ENCODE assay signal across 9 mouse cellular contexts in the genomic region with DNA sequence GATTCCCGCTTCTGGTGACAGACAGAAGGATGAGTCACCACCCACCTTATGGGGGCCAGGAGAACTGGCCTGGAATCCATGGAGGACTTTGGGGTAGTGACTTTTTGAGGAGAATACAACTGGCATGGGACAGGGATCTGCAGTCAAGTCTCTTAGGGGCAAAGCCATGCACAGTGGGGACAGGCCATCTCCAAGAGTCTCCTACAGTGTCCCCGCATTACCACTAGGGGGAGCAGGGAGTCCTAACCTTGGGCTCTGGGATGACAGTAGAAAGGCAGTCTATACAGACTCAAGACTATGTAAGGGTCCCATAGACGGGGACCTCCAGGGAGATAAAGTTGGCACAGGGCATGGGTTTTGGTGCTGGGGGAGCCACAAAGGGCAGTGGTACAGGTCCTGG. TPM values are rescaled to one million over a fixed set of nuclear protein-coding genes. Genes with fewer than 3 reads are reported as not detected.
DNase-seq lines count a peak whose midpoint lies in the region; ATAC-seq and TF ChIP-seq lines count a peak whose summit lies in the region.
"Had no signal": no experiment of that assay in that cellular context is flagged by ENCODE, and none has a peak within 500 bp of the region (broad histone marks: within the 10 kb centered on the region; RNA-seq: fewer than 3 reads in every experiment).

No protein-coding gene starts in this region.

- no peaks in the 10 kb centered on the region for H3K4me1 ChIP-seq in MEL (ENCODE audit: control insufficient read depth in 1 of 2, insufficient read depth in 2 of 2, low read length in 2 of 2)
- no peaks in the 10 kb centered on the region for H3K4me1 ChIP-seq in lung, postnatal 0 days (ENCODE audit: insufficient read depth, low read depth, low read length)

- H3K36me3 ChIP-seq in MEL (ENCODE audit: control insufficient read depth in 1 of 2, insufficient read depth in 2 of 2, low read length in 2 of 2) = no peaks in the 10 kb centered on the region
- H3K36me3 ChIP-seq in lung, postnatal 0 days (ENCODE audit: insufficient read depth, low read length) = no peaks in the 10 kb centered on the region
- H3K36me3 ChIP-seq: limb, embryonic 13.5 days had no signal

- peak; percentile 90 to 98 (median 90) for TF ChIP-seq CTCF in MEL (IDR thresholded peaks at IDR 0.05 in 2 of 3, conservative IDR thresholded peaks at IDR 0.05 in 1 of 3; ENCODE audit: control insufficient read depth in 1 of 3, insufficient read depth in 1 of 3, low read depth in 2 of 3, low read length in 3 of 3, poor library complexity in 1 of 3, severe bottlenecking in 1 of 3)
- TF ChIP-seq CTCF in lung, postnatal 0 days (IDR thresholded peaks at IDR 0.05) = peak; percentile 91

- TF ChIP-seq POLR2A in MEL (IDR thresholded peaks at IDR 0.05; ENCODE audit: control insufficient read depth in 1 of 2, insufficient read depth in 1 of 2, low read depth in 1 of 2, low read length in 2 of 2, poor library complexity in 1 of 2) = no peak

- no peak overlapping the region for H3K4me2 ChIP-seq in lung, postnatal 0 days (replicated peaks; ENCODE audit: low read depth, low read length)
- H3K4me2 ChIP-seq: limb, embryonic 13.5 days had no signal

- peak; percentile 77 for TF ChIP-seq RAD21 in MEL (IDR thresholded peaks at IDR 0.05; ENCODE audit: low read depth, low read length)

- peak; percentile 84 for ATAC-seq in erythroblast, adult 5-6 weeks (replicated peaks; ENCODE audit: low FRiP score, poor library complexity, severe bottlenecking)
- ATAC-seq in lung, postnatal 0 days = peak; percentile 73

- H3K27me3 ChIP-seq in MEL (ENCODE audit: control insufficient read depth in 1 of 2, insufficient read depth in 2 of 2, low read length in 2 of 2) = no peaks in the 10 kb centered on the region; a peak in 1 of 4 replicates
- H3K27me3 ChIP-seq in lung, postnatal 0 days (replicated peaks; ENCODE audit: insufficient read depth, low read length) = peaks cover 26% of the 10 kb centered on the region; the same call in 1 of the 2 replicates

- H3K9me3 ChIP-seq in MEL (replicated peaks; ENCODE audit: insufficient read depth, low read length) = no peaks in the 10 kb centered on the region
- no peaks in the 10 kb centered on the region for H3K9me3 ChIP-seq in lung, postnatal 0 days (ENCODE audit: low read length)
- H3K9me3 ChIP-seq: limb, embryonic 13.5 days had no signal

- intact Hi-C loops in heart, postnatal 10 days (cut with DNase I) = loop anchor here (2.0 to 5.0 kb wide), 2 partner anchors 34 to 135 kb away; no protein-coding TSS in a partner anchor

- H3K9ac ChIP-seq in MEL (ENCODE audit: control insufficient read depth, low read depth, low read length, poor library complexity, severe bottlenecking) = no peak overlapping the region
- no peak overlapping the region for H3K9ac ChIP-seq in lung, postnatal 0 days (replicated peaks; ENCODE audit: low read depth)
- H3K9ac ChIP-seq: limb, embryonic 13.5 days had no signal

- peak; percentile 79 for DNase-seq in MEL (ENCODE audit: low read depth, low spot score)
- peak; percentile 77 for DNase-seq in brain, adult 2 months (ENCODE audit: low read depth, low spot score)
- peak; percentile 76 to 85 for DNase-seq in heart, postnatal 10 days
- peak; percentile 61 to 79 for DNase-seq in kidney, postnatal 36 days
- peak; percentile 85 for DNase-seq in lung, postnatal 0 days (ENCODE audit: low spot score)
- DNase-seq in retina, adult 2 months (ENCODE audit: low read depth, low spot score) = peak; percentile 41
- peak; percentile 46 to 50 for DNase-seq in urinary bladder, postnatal 36 days (ENCODE audit: low spot score in 2 of 2)

- no peak overlapping the region for H3K4me3 ChIP-seq in MEL (ENCODE audit: control insufficient read depth in 1 of 2, insufficient read depth in 1 of 2, low read depth in 2 of 2, low read length in 2 of 2)
- no peak overlapping the region for H3K4me3 ChIP-seq in lung, postnatal 0 days (ENCODE audit: low read depth, low read length)
- H3K4me3 ChIP-seq: limb, embryonic 13.5 days had no signal

- 31% methylated on average over 3 of the region's 3 CpGs for WGBS in lung, postnatal 0 days

- no peaks in the 10 kb centered on the region for H3K79me2 ChIP-seq in MEL (ENCODE audit: control insufficient read depth, insufficient read depth, low read length, poor library complexity)

- no peak for TF ChIP-seq EP300 in MEL (IDR thresholded peaks at IDR 0.05; ENCODE audit: low read depth in 1 of 2, low read length in 2 of 2)
- no peak for TF ChIP-seq EP300 in lung, postnatal 0 days (IDR thresholded peaks at IDR 0.05)

- H3K27ac ChIP-seq in MEL (ENCODE audit: control insufficient read depth, low read depth, low read length) = no peak overlapping the region
- H3K27ac ChIP-seq in lung, postnatal 0 days (ENCODE audit: low read length) = no peak overlapping the region
- H3K27ac ChIP-seq: limb, embryonic 13.5 days had no signal

TF ChIP-seq in MEL, 35 proteins besides CTCF, POLR2A, EP300 and RAD21:
- peak; percentile 88 for TF ChIP-seq SMC3 (IDR thresholded peaks at IDR 0.05; ENCODE audit: low read depth, low read length)
- TF ChIP-seq ZC3H11A (IDR thresholded peaks at IDR 0.05; ENCODE audit: low read depth, low read length) = peak; percentile 62; the same call in 1 of the 2 replicates
- no peak for TF ChIP-seq GATA1 (IDR thresholded peaks at IDR 0.05; ENCODE audit: low read depth, low read length)
TF ChIP-seq in MEL: peak in this region for 2.

RNA-seq across cellular contexts. Expression of a gene that starts 3.9 kb away (rescaled TPM):
- not detected in 2 replicates for total RNA-seq in MEL (2012; rRNA removed)
- not detected for polyA plus RNA-seq in MEL (2012; ENCODE audit: insufficient read depth in 1 of 2, insufficient read length in 2 of 2, low read depth in 1 of 2, low replicate concordance in 2 of 2, missing spikeins in 1 of 2)
- not detected in 2 replicates for total RNA-seq in erythroblast, adult 5-6 weeks (2015; ENCODE audit: low replicate concordance)
- total RNA-seq in erythroblast, adult 5-6 weeks (2017; ENCODE audit: low replicate concordance) = 0.51 and 0.56 TPM in 2 replicates
- 10 to 100 TPM; 42.8 to 60.1 TPM for total RNA-seq in heart, postnatal 10 days (2021)
- polyA plus RNA-seq in lung, postnatal 0 days (2015; fragmentation: Nextera tagmentation; extraction: Ambion mirVana) = 0.62 and 0.87 TPM in 2 replicates

RNA-seq across cellular contexts. Expression of a gene that starts 19.3 kb away (rescaled TPM):
- 4.6 and 5.5 TPM in 2 replicates for total RNA-seq in MEL (2012; rRNA removed)
- 1 to 10 TPM in 1 of 2 experiments, not detected in 1; 9.1 TPM for polyA plus RNA-seq in MEL (2012; ENCODE audit: insufficient read depth in 1 of 2, insufficient read length in 2 of 2, low read depth in 1 of 2, low replicate concordance in 2 of 2, missing spikeins in 1 of 2)
- 0.42 and 2.7 TPM in 2 replicates for total RNA-seq in erythroblast, adult 5-6 weeks (2015; ENCODE audit: low replicate concordance)
- 0.70 TPM in 1 of 2 replicates, not detected in the other for total RNA-seq in erythroblast, adult 5-6 weeks (2017; ENCODE audit: low replicate concordance)
- total RNA-seq in heart, postnatal 10 days (2021) = under 1 TPM; 0.32 to 0.45 TPM
- 0.47 and 0.71 TPM in 2 replicates for polyA plus RNA-seq in lung, postnatal 0 days (2015; fragmentation: Nextera tagmentation; extraction: Ambion mirVana)

RNA-seq across cellular contexts. Expression of a gene that starts 25.0 kb away (rescaled TPM):
- total RNA-seq in MEL (2012; rRNA removed) = 1.7 and 2.0 TPM in 2 replicates
- polyA plus RNA-seq in MEL (2012; ENCODE audit: insufficient read depth in 1 of 2, insufficient read length in 2 of 2, low read depth in 1 of 2, low replicate concordance in 2 of 2, missing spikeins in 1 of 2) = 1 to 10 TPM in 1 of 2 experiments, not detected in 1; 2.1 TPM
- total RNA-seq in erythroblast, adult 5-6 weeks (2015; ENCODE audit: low replicate concordance) = not detected in 2 replicates
- 0.14 and 0.26 TPM in 2 replicates for total RNA-seq in erythroblast, adult 5-6 weeks (2017; ENCODE audit: low replicate concordance)
- total RNA-seq in heart, postnatal 10 days (2021) = under 1 TPM in 1 of 2 experiments, not detected in 1; 0.10 TPM
- polyA plus RNA-seq in lung, postnatal 0 days (2015; fragmentation: Nextera tagmentation; extraction: Ambion mirVana) = not detected in 2 replicates

RNA-seq across cellular contexts. Expression of a gene that starts 48.8 kb away (rescaled TPM):
- total RNA-seq in MEL (2012; rRNA removed) = 19.3 and 23.1 TPM in 2 replicates
- 10 to 100 TPM in 1 of 2 experiments, not detected in 1; 48.8 TPM for polyA plus RNA-seq in MEL (2012; ENCODE audit: insufficient read depth in 1 of 2, insufficient read length in 2 of 2, low read depth in 1 of 2, low replicate concordance in 2 of 2, missing spikeins in 1 of 2)
- total RNA-seq in erythroblast, adult 5-6 weeks (2015; ENCODE audit: low replicate concordance) = 6.9 and 15.3 TPM in 2 replicates
- 16.6 and 18.8 TPM in 2 replicates for total RNA-seq in erythroblast, adult 5-6 weeks (2017; ENCODE audit: low replicate concordance)
- total RNA-seq in heart, postnatal 10 days (2021) = 10 to 100 TPM; 13.7 TPM
- 8.7 and 11.1 TPM in 2 replicates for polyA plus RNA-seq in lung, postnatal 0 days (2015; fragmentation: Nextera tagmentation; extraction: Ambion mirVana)

RNA-seq across cellular contexts. Expression of a gene that starts 51.7 kb away (rescaled TPM):
- 110 and 131 TPM in 2 replicates for total RNA-seq in MEL (2012; rRNA removed)
- 100 to 1,000 TPM in 1 of 2 experiments, not detected in 1; 145 TPM for polyA plus RNA-seq in MEL (2012; ENCODE audit: insufficient read depth in 1 of 2, insufficient read length in 2 of 2, low read depth in 1 of 2, low replicate concordance in 2 of 2, missing spikeins in 1 of 2)
- 32.6 and 82.0 TPM in 2 replicates for total RNA-seq in erythroblast, adult 5-6 weeks (2015; ENCODE audit: low replicate concordance)
- total RNA-seq in erythroblast, adult 5-6 weeks (2017; ENCODE audit: low replicate concordance) = 55.6 and 70.8 TPM in 2 replicates
- total RNA-seq in heart, postnatal 10 days (2021) = 10 to 100 TPM; 48.5 to 54.9 TPM
- 90.5 and 94.0 TPM in 2 replicates for polyA plus RNA-seq in lung, postnatal 0 days (2015; fragmentation: Nextera tagmentation; extraction: Ambion mirVana)

Comparison
In these comparisons a context has a peak if more than half of its experiments do, and no peak if none do; other contexts are left out.
1. RNA of a gene that starts 3.9 kb away (total RNA-seq): 42.8 to 60.1 TPM in heart, postnatal 10 days; 0.51 to 0.56 TPM in erythroblast, adult 5-6 weeks and not detected in MEL; every median in the first group is over 10 times any median in the second.
2. Peak in every context shown above with its lines, with median percentiles within 50 percentile points of each other: DNase-seq.